Mouse (Mus musculus) megakaryocyte, embryonic 14.5 days (primary cell): Measurements from ENCODE around the gene Slc45a2. TPM values are rescaled to one million over a fixed set of nuclear protein-coding genes. Genes with fewer than 3 reads are reported as not detected.
A peak's percentile ranks its signal among the peaks of the same experiment; 100 is the strongest.

ENCODE experiments used
- H3K27me3 ChIP-seq: replicated peaks from 2 replicates; pipeline ENCODE3; 2012; ENCODE audit warnings: inconsistent platforms
- H3K36me3 ChIP-seq: replicated peaks from 2 replicates; pipeline ENCODE3; 2012; ENCODE audit warnings: low read length, inconsistent platforms, mixed read lengths
- H3K4me1 ChIP-seq: 2 replicates; pipeline ENCODE4 v1.6.1; 2012; ENCODE audit warnings: inconsistent platforms
- H3K4me3 ChIP-seq: replicated peaks from 2 replicates; pipeline ENCODE3; 2012; ENCODE audit warnings: moderate library complexity, mild to moderate bottlenecking, inconsistent platforms
- H3K9me3 ChIP-seq: 2 replicates; pipeline ENCODE4 v1.6.1; 2012; ENCODE audit warnings: inconsistent platforms
- FLI1 ChIP-seq: IDR thresholded peaks from 2 replicates; pipeline ENCODE4 v1.6.1; 2012; ENCODE audit warnings: low read length, inconsistent platforms, mixed read lengths
- GATA1 ChIP-seq: IDR thresholded peaks from 3 replicates; pipeline ENCODE4 v1.6.1; 2012; ENCODE audit warnings: mixed read lengths, low read length, inconsistent platforms, borderline replicate concordance
- polyA plus RNA-seq: library from polyadenylated mRNA; stranded (reverse); fragments of >175 nt; gene quantifications from 2 replicates; pipeline ENCODE4 v1.2.3, GENCODE M21; 2012; ENCODE audit warnings: low replicate concordance; ENCODE audit not compliant: insufficient read depth

The Slc45a2 gene
- polyA plus RNA-seq, 1 experiment: not detected

DNA sequence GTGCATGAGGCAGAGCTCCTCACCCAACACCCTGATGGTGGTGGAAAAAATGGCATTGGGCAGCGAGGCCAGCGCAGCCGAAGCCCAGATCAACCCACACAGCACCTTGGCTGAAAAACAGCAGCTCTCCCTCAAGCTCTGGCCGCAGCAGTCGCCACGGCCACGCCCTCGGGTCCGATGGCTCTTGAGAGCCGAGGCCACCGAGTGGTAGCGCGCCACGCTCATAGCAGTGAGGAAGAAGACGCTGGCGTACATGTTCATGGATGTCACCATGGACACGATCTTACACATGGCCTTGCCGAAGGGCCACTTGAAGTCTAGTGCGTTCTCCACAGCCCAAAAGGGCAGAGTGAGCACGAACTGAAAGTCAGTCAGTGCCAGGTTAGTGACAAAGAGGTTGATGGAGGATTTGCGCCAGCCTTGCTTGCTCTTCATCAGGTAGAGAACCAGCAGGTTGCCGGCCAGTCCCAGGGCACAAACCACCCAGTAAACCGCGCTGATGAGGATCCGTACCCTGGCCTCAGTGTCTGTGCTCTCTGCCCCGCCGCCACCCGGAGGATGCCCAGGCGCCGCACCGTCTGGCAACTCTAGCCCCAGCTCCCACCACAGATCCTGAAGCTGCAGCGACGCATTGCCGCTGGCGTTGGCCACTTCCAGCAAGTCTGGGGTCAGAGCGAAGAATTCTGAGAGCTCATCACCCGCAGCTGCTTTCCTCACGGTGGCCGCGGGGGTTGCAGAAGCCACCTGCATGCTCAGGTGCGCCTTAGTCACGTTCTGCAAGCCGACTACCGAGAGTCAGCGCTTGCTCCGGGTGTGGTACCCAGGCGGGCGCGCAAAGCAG, 36.2 kb downstream of the Slc45a2 start:
- TF ChIP-seq GATA1 (no peak), FLI1 (no peak)
- peaks cover 28% of the 10 kb centered on the region for H3K4me1 ChIP-seq
- no peaks in the 10 kb centered on the region for H3K9me3 ChIP-seq
- peak overlapping the region; percentile 88 for H3K4me3 ChIP-seq
- peaks cover 58% of the 10 kb centered on the region for H3K27me3 ChIP-seq
- no peaks in the 10 kb centered on the region for H3K36me3 ChIP-seq

DNA sequence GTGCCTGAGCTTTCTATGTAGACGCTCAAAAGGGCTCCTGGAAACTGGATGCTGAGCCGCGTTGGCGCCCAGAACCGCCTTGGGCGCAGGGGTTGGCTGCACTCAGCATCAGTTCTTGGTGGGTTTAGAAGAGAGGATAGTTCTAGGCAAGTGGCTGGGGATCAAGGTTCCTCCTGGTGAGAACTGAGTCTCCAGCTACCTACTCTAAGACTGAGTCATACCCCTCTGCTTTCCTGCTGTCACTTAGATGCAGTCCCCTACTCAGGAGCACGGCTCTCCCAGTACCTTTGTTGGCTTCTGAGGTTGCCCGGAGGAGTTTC, 36.8 kb downstream of the Slc45a2 start:
- no peak for TF ChIP-seq FLI1
- no peak for TF ChIP-seq GATA1
- H3K27me3 ChIP-seq: peaks cover 58% of the 10 kb centered on the region
- no peak overlapping the region for H3K4me3 ChIP-seq
- H3K4me1 ChIP-seq: peaks cover 28% of the 10 kb centered on the region
- H3K9me3 ChIP-seq: no peaks in the 10 kb centered on the region
- no peaks in the 10 kb centered on the region for H3K36me3 ChIP-seq

DNA sequence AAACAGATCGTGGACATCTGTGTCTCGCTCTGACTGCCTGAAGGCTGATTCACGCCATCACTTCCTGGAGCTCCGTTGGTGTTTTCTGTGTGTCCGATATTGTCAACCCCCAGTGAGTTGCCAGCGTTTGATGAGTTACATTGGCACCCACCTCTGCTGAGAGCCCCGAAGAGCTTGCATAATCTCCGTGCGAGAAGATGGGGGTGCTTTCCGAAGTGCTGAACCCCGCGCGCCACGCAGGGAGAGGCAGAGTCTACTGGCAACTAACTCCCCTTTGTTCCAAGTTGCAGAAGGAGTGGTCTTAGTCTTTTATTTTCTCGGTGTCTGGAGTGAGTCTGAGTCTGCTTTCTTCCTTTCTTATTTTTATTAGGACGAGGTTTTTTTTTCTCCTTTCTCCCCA, 37.2 kb downstream of the Slc45a2 start, which contains the start of gene Rxfp3:
Rxfp3 (minus strand) TSS at position 281 of the 400 bp plus-strand sequence.
- Histone ChIP-seq H3K4me1 (peaks cover 28% of the 10 kb centered on the region), H3K9me3 (no peaks in the 10 kb centered on the region), H3K4me3 (peak within 1 kb of the TSS; percentile 88), H3K27me3 (peaks cover 58% of the 10 kb centered on the region), H3K36me3 (no peaks in the 10 kb centered on the region)
- TF ChIP-seq GATA1 (no peak), FLI1 (no peak)

DNA sequence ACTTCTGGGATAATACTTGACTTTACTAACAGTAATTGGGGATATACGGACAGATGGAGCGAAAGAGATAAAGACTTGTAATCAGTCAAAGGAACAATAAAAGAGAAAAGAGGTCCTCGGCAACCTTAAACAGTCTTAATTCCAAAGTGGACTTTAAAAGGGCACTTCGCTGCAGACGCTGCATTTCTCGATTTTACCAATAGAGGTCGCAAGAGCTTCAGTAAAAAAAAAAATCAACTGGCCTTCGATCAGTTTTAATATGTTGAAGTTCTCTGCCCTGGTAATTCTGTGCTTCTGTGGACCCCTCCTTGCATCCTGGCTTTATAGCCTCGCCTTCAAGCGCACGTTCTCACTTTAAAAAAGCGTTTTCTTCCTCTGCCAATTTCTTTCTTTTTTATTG, 38.0 kb downstream of the Slc45a2 start:
- Histone ChIP-seq H3K36me3 (no peaks in the 10 kb centered on the region), H3K27me3 (peaks cover 52% of the 10 kb centered on the region), H3K4me1 (peaks cover 28% of the 10 kb centered on the region), H3K4me3 (no peak overlapping the region), H3K9me3 (no peaks in the 10 kb centered on the region)
- TF ChIP-seq GATA1: no peak
- TF ChIP-seq FLI1: no peak

DNA sequence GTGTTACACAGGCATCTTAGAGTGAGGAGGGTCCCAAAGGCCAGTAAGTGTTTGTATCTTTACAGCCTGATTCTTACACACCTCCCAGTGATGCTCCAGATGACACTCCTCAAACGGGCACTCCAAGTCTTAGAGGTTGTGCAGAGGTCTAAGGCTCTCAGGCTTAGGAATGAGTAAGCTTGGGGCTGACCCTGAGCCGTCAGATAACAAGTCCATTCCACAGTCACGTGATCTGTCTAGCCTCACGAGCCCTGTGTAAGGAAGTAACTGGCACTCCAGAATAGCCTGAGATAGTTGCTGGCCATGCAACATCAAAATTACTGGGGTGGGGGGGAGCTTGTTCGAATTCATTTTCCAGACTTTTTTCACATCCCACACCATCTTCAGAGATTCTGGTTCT, 39.5 kb downstream of the Slc45a2 start:
- Histone ChIP-seq H3K27me3 (peaks cover 40% of the 10 kb centered on the region), H3K4me3 (no peak overlapping the region), H3K9me3 (no peaks in the 10 kb centered on the region), H3K4me1 (peaks cover 28% of the 10 kb centered on the region), H3K36me3 (no peaks in the 10 kb centered on the region)
- TF ChIP-seq GATA1: no peak
- TF ChIP-seq FLI1: no peak

DNA sequence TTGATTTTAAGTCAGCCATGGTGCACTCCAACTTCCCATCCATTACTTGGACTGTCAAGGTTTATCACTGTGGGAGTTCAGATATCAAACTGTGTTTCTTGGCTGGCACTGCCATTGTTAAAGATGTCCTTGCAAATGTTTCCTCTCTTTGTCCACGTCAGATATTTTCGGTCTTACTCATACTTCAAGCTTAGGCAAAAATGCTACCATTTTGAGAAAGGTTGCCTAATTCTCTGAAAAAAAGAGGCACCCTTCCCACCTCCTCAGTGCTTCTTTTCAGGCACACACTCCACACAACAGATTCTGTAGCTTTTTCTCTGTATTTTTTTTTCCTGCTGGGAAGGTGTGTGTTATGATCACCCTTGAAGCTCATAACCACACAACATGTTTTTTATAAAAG, 40.7 kb downstream of the Slc45a2 start:
- Histone ChIP-seq H3K4me1 (peaks cover 23% of the 10 kb centered on the region), H3K4me3 (no peak overlapping the region), H3K9me3 (no peaks in the 10 kb centered on the region), H3K27me3 (peaks cover 29% of the 10 kb centered on the region), H3K36me3 (no peaks in the 10 kb centered on the region)
- no peak for TF ChIP-seq FLI1
- TF ChIP-seq GATA1: no peak

DNA sequence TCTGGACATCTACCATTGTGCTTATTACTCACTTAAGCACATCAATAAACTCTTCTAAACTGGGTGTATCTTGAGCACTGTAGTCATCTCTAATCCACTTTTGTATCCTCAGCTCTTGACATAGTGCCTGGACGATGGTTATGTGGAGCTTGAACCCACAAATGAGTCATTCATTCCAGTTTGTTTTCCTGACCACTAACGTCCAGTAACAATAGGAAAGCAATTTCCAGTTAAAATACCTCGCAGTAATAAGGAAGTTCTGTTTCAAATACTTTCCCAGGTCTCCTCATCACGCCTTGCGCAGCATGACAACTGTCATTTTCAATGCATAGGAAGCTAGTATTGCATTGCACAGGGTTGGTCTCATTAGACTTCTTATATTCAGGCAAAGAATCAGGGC, 42.3 kb downstream of the Slc45a2 start:
- Histone ChIP-seq H3K4me3 (no peak overlapping the region), H3K27me3 (peaks cover 13% of the 10 kb centered on the region), H3K9me3 (no peaks in the 10 kb centered on the region), H3K36me3 (no peaks in the 10 kb centered on the region), H3K4me1 (peaks cover 7% of the 10 kb centered on the region)
- no peak for TF ChIP-seq GATA1
- no peak for TF ChIP-seq FLI1

DNA sequence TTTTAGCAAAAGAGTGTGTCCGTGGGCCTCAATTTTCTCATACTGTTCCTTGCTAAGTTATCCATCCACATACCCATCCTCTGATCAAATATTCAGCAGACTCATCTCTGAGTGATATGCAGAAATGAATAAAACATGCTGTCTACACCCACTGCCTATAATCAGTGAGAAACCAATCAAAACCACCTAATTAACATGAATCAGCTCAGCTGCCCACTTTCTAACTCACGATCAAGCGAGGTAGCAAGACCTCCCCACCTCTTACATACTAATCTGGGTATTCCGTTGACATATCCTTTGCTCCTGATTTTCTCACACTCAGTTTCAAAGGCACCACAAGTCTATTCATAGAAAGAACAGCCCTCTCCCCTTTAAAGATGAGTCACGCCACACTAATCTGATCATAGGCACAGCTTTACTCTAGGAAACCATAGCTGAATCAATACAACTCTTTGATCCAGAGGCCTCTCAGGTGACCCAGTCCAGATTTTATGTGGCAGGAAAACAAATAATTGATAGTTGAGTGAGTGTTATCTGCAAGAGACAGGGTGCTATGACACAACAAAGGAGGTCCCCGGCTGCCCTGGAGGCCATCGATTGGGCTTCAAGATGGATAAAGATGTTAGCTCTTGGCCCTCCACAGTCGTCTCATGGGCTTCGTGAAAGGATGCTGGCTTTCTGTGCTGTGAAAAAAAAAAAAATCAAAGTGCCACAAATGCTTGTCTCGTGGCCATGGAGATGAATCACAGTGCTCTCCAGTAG, 53.3 kb downstream of the Slc45a2 start:
- Histone ChIP-seq H3K36me3 (no peaks in the 10 kb centered on the region), H3K27me3 (no peaks in the 10 kb centered on the region), H3K9me3 (no peaks in the 10 kb centered on the region), H3K4me1 (no peaks in the 10 kb centered on the region), H3K4me3 (no peak overlapping the region)
- TF ChIP-seq FLI1 (no peak), GATA1 (no peak)

DNA sequence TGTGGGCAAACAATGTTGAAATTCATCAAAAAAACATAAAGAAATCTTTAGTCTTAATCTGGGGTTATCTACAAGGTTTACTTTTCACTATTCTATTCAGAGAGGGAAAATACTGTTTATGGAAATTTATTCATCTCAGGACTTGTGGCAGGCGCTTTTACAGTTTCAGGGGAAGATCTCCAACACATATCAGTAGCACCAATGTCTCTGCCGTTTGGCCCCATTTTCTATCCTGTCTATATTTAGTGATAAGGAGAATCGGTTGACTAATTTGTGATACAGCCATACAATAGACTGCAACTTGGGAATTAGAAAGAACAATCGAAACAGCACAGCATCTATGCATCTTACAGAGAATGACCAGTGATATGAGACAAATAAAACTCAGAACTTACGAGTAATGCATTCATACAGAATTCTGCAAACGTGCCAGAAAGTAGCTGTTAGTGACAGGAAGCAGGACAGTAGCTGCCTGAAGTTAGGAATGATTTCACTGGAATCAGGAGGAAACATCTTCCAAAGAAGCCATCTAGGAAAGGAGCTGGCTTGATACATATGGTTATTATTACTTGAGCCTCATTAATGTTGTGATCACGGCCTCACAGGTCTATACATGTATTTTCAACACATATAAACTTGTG, 54.0 kb downstream of the Slc45a2 start:
- no peaks in the 10 kb centered on the region for H3K27me3 ChIP-seq
- H3K9me3 ChIP-seq: no peaks in the 10 kb centered on the region
- no peaks in the 10 kb centered on the region for H3K4me1 ChIP-seq
- H3K4me3 ChIP-seq: no peak overlapping the region
- H3K36me3 ChIP-seq: no peaks in the 10 kb centered on the region
- TF ChIP-seq FLI1 (no peak), GATA1 (no peak)

DNA sequence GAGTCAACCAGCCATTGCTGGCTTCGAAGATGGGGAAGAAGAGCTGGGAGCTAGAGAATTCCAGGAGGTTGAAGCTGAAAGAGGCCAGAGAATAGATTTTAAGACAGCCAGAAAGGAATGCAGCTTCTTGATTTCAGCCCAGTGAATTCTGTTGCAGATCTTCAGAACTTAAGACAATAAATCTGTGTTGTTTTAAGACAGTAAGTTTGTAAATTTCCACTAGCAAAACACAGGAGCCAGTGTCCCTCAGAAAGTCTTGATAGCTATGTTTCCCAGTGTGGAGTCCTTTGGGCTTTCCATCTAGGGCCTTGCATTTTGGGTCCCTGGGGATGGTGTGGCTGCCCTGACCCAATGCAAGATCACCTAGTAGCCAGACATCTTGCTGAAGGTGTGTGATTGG, 62.4 kb downstream of the Slc45a2 start:
- no peak overlapping the region for H3K4me3 ChIP-seq
- no peaks in the 10 kb centered on the region for H3K36me3 ChIP-seq
- peaks cover 21% of the 10 kb centered on the region for H3K27me3 ChIP-seq
- TF ChIP-seq FLI1 (no peak), GATA1 (no peak)
- no peaks in the 10 kb centered on the region for H3K9me3 ChIP-seq
- H3K4me1 ChIP-seq: peaks cover 14% of the 10 kb centered on the region

DNA sequence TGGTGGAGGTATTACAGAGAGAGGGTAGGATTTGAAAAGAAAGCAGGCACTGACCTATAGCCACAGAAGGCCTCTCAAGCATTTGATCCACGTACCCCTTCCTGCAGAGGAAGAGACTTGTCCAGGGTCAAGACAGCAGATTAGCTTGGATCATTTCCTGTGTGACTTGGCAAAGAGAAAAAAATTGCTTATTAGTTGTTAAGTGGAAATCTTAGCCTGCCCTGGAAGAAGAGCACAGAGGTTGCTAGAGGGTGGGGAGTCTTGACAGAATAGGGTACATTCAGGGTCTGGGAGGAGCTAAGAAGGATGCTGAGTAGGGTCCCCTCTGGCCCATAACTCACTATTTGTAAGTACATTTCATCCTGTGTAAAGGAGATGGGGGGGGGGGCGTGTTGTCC, 63.6 kb downstream of the Slc45a2 start:
- TF ChIP-seq FLI1: no peak
- TF ChIP-seq GATA1: no peak
- H3K36me3 ChIP-seq: no peaks in the 10 kb centered on the region
- H3K4me1 ChIP-seq: peaks cover 14% of the 10 kb centered on the region
- peaks cover 21% of the 10 kb centered on the region for H3K27me3 ChIP-seq
- H3K9me3 ChIP-seq: no peaks in the 10 kb centered on the region
- no peak overlapping the region for H3K4me3 ChIP-seq
